Mouse (Mus musculus): ENCODE results near the gene Pctp. TPM values are rescaled to one million over a fixed set of nuclear protein-coding genes. Genes with fewer than 3 reads are reported as not detected.
A peak's percentile ranks its signal among the peaks of the same experiment; 100 is the strongest.

Pctp gene
- polyA plus RNA-seq (2015; fragmentation: Nextera tagmentation; extraction: Ambion mirVana): 2.7 and 3.5 TPM in 2 replicates

DNA sequence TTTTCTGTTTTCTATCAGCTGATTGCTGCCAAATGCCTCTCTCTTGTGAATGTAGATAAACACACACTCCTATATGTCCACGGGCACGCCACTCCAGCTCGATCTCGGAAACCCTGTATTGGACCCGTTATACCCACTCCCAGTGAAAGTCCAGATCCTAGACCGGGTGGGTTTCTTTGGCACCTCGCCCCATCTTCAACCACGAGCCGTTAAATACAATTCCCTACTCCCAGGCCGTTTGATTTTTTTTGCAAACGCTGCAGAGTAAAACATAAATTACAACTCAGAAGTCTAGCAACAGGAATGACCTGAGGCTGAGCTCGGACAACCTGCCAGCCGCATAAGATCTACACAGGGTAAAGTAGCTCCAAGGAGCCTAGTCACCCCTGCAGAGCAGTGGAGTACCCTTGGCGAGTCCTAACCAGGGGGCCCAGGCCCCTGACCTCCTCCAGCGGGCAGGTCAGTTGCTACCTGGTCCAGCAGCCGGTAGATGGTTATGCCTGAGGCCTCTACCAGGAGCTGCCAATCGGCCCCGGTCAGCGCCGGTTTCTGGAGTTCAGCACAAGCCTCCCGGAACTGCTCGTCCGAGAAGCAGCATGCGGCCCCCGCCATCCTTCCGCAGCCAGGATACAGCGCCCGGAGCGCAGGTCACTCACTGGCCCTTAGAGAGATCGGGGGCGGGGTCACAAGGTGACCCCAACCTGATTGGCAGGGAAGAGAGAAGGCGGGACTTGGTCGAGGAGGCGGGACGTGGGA lies at the start of gene Pctp:
Pctp (minus strand) TSS at position 664 of the 756 bp plus-strand sequence.
- peak; percentile 72 for ATAC-seq (ENCODE audit: low read depth)
- Histone ChIP-seq H3K4me3 (peak within 1 kb of the TSS; percentile 43), H3K9me3 (no peaks in the 10 kb centered on the region), H3K9ac (peak within 1 kb of the TSS; percentile 64), H3K27me3 (peaks cover 11% of the 10 kb centered on the region; the same call in 1 of the 2 replicates), H3K4me2 (peak within 1 kb of the TSS; percentile 66), H3K27ac (replicated peaks) (no peak within 1 kb of the TSS), H3K4me1 (replicated peaks) (peaks cover 10% of the 10 kb centered on the region), H3K36me3 (no peaks in the 10 kb centered on the region)
- 13% methylated on average over 35 of the region's 35 CpGs for WGBS

DNA sequence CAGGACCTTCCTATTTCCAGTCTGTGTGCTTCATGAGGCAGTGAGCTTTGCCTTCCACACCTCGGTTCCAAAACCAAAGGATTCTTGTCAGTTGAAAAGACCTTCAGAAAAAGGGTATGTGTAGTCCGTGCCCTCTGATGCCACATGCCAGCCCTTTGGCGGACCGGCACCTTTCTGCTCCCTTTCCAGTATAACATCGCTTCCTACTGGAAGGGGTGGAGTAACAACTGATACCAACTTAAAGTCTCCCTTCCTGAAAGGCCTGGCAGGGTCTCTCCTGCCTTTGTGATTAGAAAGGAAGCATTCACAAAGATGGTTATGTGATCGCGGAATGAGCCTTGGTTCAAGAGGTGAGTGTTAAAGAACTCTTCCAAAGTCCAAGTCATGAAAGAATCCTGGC lies 47.3 kb upstream of the Pctp start:
- H3K9me3 ChIP-seq: no peaks in the 10 kb centered on the region
- no peak overlapping the region for H3K27ac ChIP-seq (replicated peaks)
- H3K4me3 ChIP-seq: no peak overlapping the region
- no peaks in the 10 kb centered on the region for H3K4me1 ChIP-seq (replicated peaks)
- H3K36me3 ChIP-seq: no peaks in the 10 kb centered on the region
- H3K9ac ChIP-seq: no peak overlapping the region
- no peak for ATAC-seq (ENCODE audit: low read depth)
- no peaks in the 10 kb centered on the region for H3K27me3 ChIP-seq
- H3K4me2 ChIP-seq: no peak overlapping the region
- 87% methylated on average over 7 of the region's 7 CpGs for WGBS

DNA sequence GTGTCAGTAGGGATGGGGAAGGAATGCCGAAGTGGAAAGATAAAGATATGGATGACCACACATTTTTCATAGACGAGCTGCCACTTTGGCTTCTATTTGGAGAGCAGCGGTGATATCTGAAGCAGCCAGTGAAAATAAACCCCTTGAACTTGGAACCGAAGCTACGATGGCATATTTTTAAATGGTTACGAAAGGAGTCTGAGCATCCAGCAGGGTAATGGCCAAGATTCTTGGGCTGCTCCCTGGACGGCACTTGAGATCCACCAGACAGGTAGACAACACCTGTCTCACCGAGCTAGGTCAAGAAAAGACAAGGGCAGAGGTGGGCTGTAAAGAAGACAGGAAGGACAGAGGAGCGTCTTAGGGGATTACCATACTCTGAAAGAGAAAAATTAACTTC lies 44.6 kb upstream of the Pctp start:
- H3K9me3 ChIP-seq: no peaks in the 10 kb centered on the region
- no peak overlapping the region for H3K9ac ChIP-seq
- no peaks in the 10 kb centered on the region for H3K36me3 ChIP-seq
- H3K4me2 ChIP-seq: no peak overlapping the region
- no peaks in the 10 kb centered on the region for H3K27me3 ChIP-seq
- 91% methylated on average over 9 of the region's 9 CpGs for WGBS
- H3K27ac ChIP-seq (replicated peaks): no peak overlapping the region
- H3K4me3 ChIP-seq: no peak overlapping the region
- no peaks in the 10 kb centered on the region for H3K4me1 ChIP-seq (replicated peaks)
- ATAC-seq (ENCODE audit: low read depth): no peak

DNA sequence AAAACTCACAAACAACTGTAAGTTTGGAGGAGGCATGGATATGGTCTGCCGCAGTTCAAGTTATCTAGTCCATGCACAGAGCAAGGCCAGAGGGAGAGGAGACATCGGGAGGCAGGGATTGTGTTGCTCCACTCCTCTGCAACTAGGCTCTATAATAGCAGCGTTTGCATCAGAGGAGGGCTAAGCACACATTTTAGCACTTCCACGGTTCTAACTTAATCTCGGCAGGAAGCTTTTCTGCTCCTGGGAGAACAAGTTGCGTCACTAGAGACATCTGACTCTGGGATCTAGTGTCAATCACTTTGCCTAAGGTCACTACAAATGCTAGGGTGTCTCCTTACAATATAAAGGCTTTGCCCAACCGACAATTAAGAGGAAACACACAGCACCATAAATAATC lies 43.5 kb upstream of the Pctp start:
- ATAC-seq (ENCODE audit: low read depth): no peak
- no peaks in the 10 kb centered on the region for H3K36me3 ChIP-seq
- WGBS: 46% methylated on average over 7 of the region's 7 CpGs

DNA sequence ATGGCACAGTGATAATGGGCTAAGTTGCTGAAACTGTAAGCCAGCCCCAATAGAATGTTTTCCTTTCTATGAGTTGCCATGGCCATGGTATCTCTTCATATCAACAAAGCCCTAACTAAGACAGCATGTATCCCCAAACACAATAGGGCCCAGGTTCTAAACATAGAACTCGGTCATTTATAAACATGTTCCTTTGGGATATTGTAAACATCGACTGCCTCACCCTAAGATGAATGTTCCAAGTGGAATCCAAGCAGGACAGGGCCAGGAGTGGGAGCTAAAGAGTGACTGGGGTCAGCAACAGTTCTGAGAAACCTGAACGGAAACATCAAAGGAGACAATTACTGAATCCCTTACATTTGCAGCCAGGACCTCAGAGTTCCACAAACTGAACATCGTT lies 41.8 kb upstream of the Pctp start:
- no peaks in the 10 kb centered on the region; the same call in 1 of the 2 replicates for H3K9me3 ChIP-seq

More for the DNA sequence above, 43.5 kb upstream of the Pctp start:
- H3K27me3 ChIP-seq: no peaks in the 10 kb centered on the region
- H3K4me2 ChIP-seq: no peak overlapping the region
- H3K4me3 ChIP-seq: no peak overlapping the region
- H3K27ac ChIP-seq (replicated peaks): no peak overlapping the region
- no peaks in the 10 kb centered on the region for H3K9me3 ChIP-seq
- H3K4me1 ChIP-seq (replicated peaks): no peaks in the 10 kb centered on the region
- H3K9ac ChIP-seq: no peak overlapping the region

DNA sequence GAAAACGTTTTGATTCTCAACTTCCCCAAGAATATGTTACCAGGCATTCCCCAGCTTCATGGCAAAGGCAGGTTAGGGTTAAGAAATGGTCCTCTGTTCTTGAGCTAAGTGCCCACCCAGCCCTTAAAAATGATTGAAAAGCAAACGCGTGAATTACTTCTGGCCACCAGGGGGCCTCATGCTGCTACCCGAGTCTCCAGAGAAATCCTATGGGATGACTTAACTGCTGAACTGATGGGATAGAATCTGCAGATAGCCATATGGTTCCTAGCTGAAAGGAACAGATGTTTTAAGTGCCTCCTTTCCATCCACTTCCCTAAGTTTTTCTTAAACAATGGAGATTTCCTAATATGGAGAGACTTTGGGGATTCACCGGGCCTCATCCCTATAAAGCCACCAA lies 35.3 kb upstream of the Pctp start:
- H3K9ac ChIP-seq: no peak overlapping the region
- 21% methylated on average over 5 of the region's 5 CpGs for WGBS
- H3K36me3 ChIP-seq: peaks cover 6% of the 10 kb centered on the region; the same call in 1 of the 2 replicates
- peaks cover 3% of the 10 kb centered on the region; the same call in 1 of the 2 replicates for H3K27me3 ChIP-seq
- ATAC-seq (ENCODE audit: low read depth): no peak
- no peak overlapping the region for H3K4me2 ChIP-seq
- H3K9me3 ChIP-seq: peaks cover 4% of the 10 kb centered on the region; the same call in 1 of the 2 replicates
- H3K4me1 ChIP-seq (replicated peaks): peaks cover 5% of the 10 kb centered on the region; the same call in 1 of the 2 replicates
- H3K4me3 ChIP-seq: no peak overlapping the region
- no peak overlapping the region for H3K27ac ChIP-seq (replicated peaks)

More for the DNA sequence above, 41.8 kb upstream of the Pctp start:
- Histone ChIP-seq H3K27me3 (no peaks in the 10 kb centered on the region), H3K4me3 (no peak overlapping the region), H3K27ac (replicated peaks) (no peak overlapping the region), H3K4me1 (replicated peaks) (no peaks in the 10 kb centered on the region), H3K36me3 (no peaks in the 10 kb centered on the region), H3K9ac (no peak overlapping the region), H3K4me2 (no peak overlapping the region)
- 87% methylated on average over 4 of the region's 4 CpGs for WGBS
- no peak for ATAC-seq (ENCODE audit: low read depth)

DNA sequence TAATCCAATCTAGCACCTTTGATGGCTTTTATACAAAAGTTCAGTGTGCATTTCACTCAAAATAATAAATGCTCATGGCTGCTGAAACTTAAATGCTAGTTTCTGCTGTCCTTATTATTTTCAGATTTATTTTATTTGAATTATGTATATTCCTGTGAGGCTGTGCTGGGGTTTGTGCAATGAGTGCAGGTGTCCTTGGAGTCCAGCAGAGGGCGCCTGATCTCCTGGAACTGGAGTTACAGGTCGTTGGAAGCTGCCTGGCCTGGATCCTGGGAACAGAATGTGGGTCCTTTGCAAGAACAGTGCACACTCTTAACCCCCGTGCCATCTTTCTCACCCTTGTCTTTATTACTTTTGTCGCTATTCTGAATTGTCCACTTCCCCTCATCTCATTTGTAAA lies 33.7 kb upstream of the Pctp start:
- Histone ChIP-seq H3K27me3 (peaks cover 15% of the 10 kb centered on the region), H3K4me2 (no peak overlapping the region), H3K27ac (replicated peaks) (no peak overlapping the region), H3K4me3 (no peak overlapping the region), H3K9me3 (peaks cover 4% of the 10 kb centered on the region; the same call in 1 of the 2 replicates), H3K4me1 (replicated peaks) (peaks cover 15% of the 10 kb centered on the region), H3K9ac (no peak overlapping the region), H3K36me3 (peaks cover 6% of the 10 kb centered on the region; the same call in 1 of the 2 replicates)
- ATAC-seq (ENCODE audit: low read depth): no peak
- 93% methylated on average over 4 of the region's 4 CpGs for WGBS

DNA sequence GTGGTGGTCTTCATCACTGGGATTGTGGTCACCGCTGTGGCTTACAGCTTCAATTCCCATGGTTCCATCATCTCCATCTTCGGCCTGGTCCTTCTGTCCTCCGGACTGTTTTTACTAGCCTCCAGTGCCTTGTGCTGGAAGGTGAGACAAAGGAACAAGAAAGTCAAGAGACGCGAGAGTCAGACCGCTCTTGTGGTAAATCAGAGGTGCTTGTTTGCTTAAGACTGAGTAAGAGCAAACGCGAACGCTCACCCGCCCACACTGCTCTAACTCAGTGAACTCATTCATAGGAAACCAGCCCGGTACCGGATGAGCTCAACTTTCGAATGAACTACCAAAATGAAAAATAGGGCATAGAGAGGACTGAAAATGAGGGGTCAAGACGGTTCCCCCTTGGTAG lies 32.8 kb upstream of the Pctp start:
- Histone ChIP-seq H3K27me3 (peaks cover 22% of the 10 kb centered on the region), H3K4me1 (replicated peaks) (peaks cover 24% of the 10 kb centered on the region), H3K36me3 (peaks cover 6% of the 10 kb centered on the region; the same call in 1 of the 2 replicates), H3K4me2 (no peak overlapping the region), H3K9ac (no peak overlapping the region), H3K4me3 (no peak overlapping the region), H3K9me3 (peaks cover 4% of the 10 kb centered on the region; the same call in 1 of the 2 replicates), H3K27ac (replicated peaks) (no peak overlapping the region)
- no peak for ATAC-seq (ENCODE audit: low read depth)
- WGBS: 83% methylated on average over 14 of the region's 14 CpGs

DNA sequence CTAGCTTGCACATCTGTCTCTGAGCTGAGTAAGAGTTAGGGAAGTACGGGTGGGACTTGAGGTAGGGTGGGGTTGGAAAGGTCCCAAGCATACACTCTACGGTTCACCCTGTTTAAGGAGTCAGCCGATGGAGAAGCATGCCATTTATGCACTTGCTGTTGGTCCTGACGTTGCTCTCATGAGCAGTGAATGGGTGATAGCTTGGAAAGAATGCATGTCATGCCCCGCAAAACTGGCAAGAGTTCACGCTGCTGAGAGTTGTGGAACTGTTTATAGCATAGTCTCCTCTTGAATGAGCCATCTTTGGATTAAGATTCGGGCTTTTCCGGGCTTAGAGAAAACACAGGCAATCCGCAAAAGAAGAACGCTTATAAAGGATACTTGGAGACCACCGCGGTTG lies 32.0 kb upstream of the Pctp start:
- Histone ChIP-seq H3K36me3 (peaks cover 6% of the 10 kb centered on the region; the same call in 1 of the 2 replicates), H3K27me3 (peaks cover 28% of the 10 kb centered on the region), H3K4me1 (replicated peaks) (peaks cover 31% of the 10 kb centered on the region), H3K4me2 (no peak overlapping the region), H3K9me3 (peaks cover 4% of the 10 kb centered on the region; the same call in 1 of the 2 replicates), H3K9ac (no peak overlapping the region), H3K4me3 (no peak overlapping the region), H3K27ac (replicated peaks) (no peak overlapping the region)
- 90% methylated on average over 12 of the region's 12 CpGs for WGBS
- no peak for ATAC-seq (ENCODE audit: low read depth)

DNA sequence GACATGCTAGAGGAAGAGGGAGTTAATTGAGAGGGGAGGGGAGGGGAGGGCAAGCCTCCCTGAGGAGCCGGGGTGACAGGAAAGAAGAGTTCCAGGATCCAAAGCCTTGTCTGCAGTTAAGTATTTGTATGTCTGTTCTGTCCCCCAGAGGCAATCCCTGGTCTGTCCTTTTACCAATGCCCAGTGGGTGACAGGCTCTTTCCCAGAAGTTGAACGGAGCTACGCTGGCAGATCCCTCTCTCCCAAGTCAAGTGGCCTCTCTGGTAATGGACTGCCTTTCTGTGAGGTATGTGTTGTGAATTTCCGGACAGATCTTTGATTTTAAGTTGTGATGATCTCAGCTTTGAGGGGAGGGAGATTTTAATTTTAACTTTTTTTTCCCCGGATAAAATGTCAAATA lies 30.7 kb upstream of the Pctp start:
- Histone ChIP-seq H3K27me3 (peaks cover 33% of the 10 kb centered on the region), H3K4me3 (peak overlapping the region; percentile 14), H3K9me3 (peaks cover 4% of the 10 kb centered on the region; the same call in 1 of the 2 replicates), H3K9ac (peak overlapping the region; percentile 56; the same call in 1 of the 2 replicates), H3K4me2 (peak overlapping the region; percentile 51), H3K27ac (replicated peaks) (no peak overlapping the region), H3K4me1 (replicated peaks) (peaks cover 36% of the 10 kb centered on the region), H3K36me3 (peaks cover 6% of the 10 kb centered on the region; the same call in 1 of the 2 replicates)
- WGBS: 45% methylated on average over 5 of the region's 5 CpGs
- no peak for ATAC-seq (ENCODE audit: low read depth)

DNA sequence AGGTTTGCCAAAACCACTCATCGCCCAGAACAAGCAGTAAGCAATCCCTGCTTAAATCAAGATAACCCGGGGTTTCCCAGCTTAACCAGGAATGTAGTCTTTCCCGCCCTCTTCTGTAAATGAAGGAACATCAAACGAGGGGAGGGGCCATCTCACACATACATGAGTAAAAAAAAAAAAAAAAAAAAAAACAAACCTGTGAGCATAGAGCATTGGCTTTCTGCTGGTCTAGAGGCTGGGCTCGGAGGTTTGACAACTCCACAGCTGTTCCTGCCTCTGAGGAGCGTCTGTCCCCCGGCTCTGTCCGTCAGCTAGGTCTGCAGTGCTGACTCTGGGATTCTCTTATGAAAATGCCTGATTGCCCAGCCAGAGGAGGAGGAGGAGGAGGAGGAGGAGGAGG lies 30.1 kb upstream of the Pctp start:
- 23% methylated on average over 8 of the region's 8 CpGs for WGBS
- Histone ChIP-seq H3K4me1 (replicated peaks) (peaks cover 36% of the 10 kb centered on the region), H3K9ac (peak overlapping the region; percentile 56), H3K4me2 (peak overlapping the region; percentile 51), H3K27ac (replicated peaks) (no peak overlapping the region), H3K36me3 (peaks cover 6% of the 10 kb centered on the region; the same call in 1 of the 2 replicates), H3K9me3 (peaks cover 4% of the 10 kb centered on the region; the same call in 1 of the 2 replicates), H3K27me3 (peaks cover 33% of the 10 kb centered on the region), H3K4me3 (peak overlapping the region; percentile 14)
- ATAC-seq (ENCODE audit: low read depth): no peak

DNA sequence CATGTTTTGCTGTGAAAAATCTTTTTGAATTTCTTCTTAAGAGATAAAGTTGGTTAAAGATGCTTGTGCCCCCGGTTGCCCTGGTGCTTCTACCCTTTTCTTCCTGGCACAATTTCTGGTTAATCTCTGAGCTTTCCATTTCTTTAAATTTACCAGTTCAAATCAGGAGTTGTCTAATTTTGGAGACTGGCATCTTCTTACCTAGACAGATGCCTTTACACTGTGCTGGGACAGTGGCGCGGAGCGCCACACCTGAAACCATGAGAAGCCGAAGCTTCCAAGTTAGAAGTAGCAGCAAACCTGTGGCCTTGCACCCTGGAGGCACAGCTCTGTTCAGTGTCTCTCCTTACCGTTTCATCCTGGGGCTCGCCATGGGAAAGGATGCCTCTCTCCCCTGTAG lies 28.4 kb upstream of the Pctp start:
- H3K4me3 ChIP-seq: peak overlapping the region; percentile 32
- 30% methylated on average over 7 of the region's 7 CpGs for WGBS
- no peaks in the 10 kb centered on the region for H3K9me3 ChIP-seq
- peaks cover 4% of the 10 kb centered on the region; the same call in 1 of the 2 replicates for H3K36me3 ChIP-seq
- peak overlapping the region; percentile 51 for H3K4me2 ChIP-seq
- H3K27me3 ChIP-seq: peaks cover 36% of the 10 kb centered on the region
- H3K4me1 ChIP-seq (replicated peaks): peaks cover 36% of the 10 kb centered on the region
- ATAC-seq (ENCODE audit: low read depth): no peak
- peak overlapping the region; percentile 53 for H3K9ac ChIP-seq
- H3K27ac ChIP-seq (replicated peaks): no peak overlapping the region
